Mouse (Mus musculus) neural tube, embryonic 11.5 days (tissue): ENCODE data around the gene Taok1. TPM values are rescaled to one million over a fixed set of nuclear protein-coding genes. Genes with fewer than 3 reads are reported as not detected.

Experiments
- ATAC-seq: fragments of 200-750 bp; cut with Nextera tagmentation; 2 replicates; pipeline ENCODE4 v1.8.0; 2017; ENCODE audit warnings: moderate number of reproducible peaks, mild to moderate bottlenecking, moderate TSS enrichment, moderate library complexity; ENCODE audit not compliant: insufficient read depth, low FRiP score, low TSS enrichment
- DNase-seq: peaks from one replicate; pipeline ENCODE4 v3.0.0-alpha.2; 2015; ENCODE audit warnings: low spot score
- H3K27ac ChIP-seq: fragments of 300-500 bp; sonication (generic); 2 replicates; pipeline ENCODE4 v1.5.1; 2014; ENCODE audit warnings: low read depth, mild to moderate bottlenecking, low read length
- H3K27me3 ChIP-seq: fragments of 300-500 bp; sonication (generic); 2 replicates; pipeline ENCODE4 v1.6.1; 2014; ENCODE audit warnings: mild to moderate bottlenecking, low read length, mixed read lengths; ENCODE audit not compliant: control insufficient read depth, insufficient read depth
- H3K36me3 ChIP-seq: fragments of 300-500 bp; sonication (generic); 2 replicates; pipeline ENCODE4 v1.6.1; 2014; ENCODE audit warnings: mild to moderate bottlenecking, low read length, moderate library complexity, mixed read lengths; ENCODE audit not compliant: control insufficient read depth, insufficient read depth
- H3K4me1 ChIP-seq: fragments of 300-500 bp; sonication (generic); 2 replicates; pipeline ENCODE4 v1.6.1; 2014; ENCODE audit warnings: low read length, mixed read lengths; ENCODE audit not compliant: control insufficient read depth, insufficient read depth
- H3K4me2 ChIP-seq: fragments of 300-500 bp; sonication (generic); 2 replicates; pipeline ENCODE4 v1.6.1; 2014; ENCODE audit warnings: low read depth, mild to moderate bottlenecking, moderate library complexity
- H3K4me3 ChIP-seq: fragments of 300-500 bp; sonication (generic); 2 replicates; pipeline ENCODE4 v1.5.1; 2014; ENCODE audit warnings: low read depth, low read length
- H3K9ac ChIP-seq: fragments of 300-500 bp; sonication (generic); 2 replicates; pipeline ENCODE4 v1.6.1; 2014; ENCODE audit warnings: mild to moderate bottlenecking, low read length
- H3K9me3 ChIP-seq: fragments of 300-500 bp; sonication (generic); 2 replicates; pipeline ENCODE4 v1.6.1; 2016; ENCODE audit warnings: low read length; ENCODE audit not compliant: control insufficient read depth
- WGBS: fragments of 180-500 bp; shearing (Covaris S2); extraction: QIAGEN DNeasy Blood & Tissue Kit; methylation state at CpG from one replicate; pipeline ENCODE4 v1.1.7; 2014; 5-methylcytosine and 5-hydroxymethylcytosine counted together
- polyA plus RNA-seq: library from polyadenylated mRNA; unstranded; fragments of >200 nt; fragmentation: Nextera tagmentation; extraction: Ambion mirVana; gene quantifications from 2 replicates; pipeline ENCODE4 v1.2.1, GENCODE M21; 2014

The Taok1 gene
- polyA plus RNA-seq, 1 experiment from 2014 or later: 18.4 TPM

DNA sequence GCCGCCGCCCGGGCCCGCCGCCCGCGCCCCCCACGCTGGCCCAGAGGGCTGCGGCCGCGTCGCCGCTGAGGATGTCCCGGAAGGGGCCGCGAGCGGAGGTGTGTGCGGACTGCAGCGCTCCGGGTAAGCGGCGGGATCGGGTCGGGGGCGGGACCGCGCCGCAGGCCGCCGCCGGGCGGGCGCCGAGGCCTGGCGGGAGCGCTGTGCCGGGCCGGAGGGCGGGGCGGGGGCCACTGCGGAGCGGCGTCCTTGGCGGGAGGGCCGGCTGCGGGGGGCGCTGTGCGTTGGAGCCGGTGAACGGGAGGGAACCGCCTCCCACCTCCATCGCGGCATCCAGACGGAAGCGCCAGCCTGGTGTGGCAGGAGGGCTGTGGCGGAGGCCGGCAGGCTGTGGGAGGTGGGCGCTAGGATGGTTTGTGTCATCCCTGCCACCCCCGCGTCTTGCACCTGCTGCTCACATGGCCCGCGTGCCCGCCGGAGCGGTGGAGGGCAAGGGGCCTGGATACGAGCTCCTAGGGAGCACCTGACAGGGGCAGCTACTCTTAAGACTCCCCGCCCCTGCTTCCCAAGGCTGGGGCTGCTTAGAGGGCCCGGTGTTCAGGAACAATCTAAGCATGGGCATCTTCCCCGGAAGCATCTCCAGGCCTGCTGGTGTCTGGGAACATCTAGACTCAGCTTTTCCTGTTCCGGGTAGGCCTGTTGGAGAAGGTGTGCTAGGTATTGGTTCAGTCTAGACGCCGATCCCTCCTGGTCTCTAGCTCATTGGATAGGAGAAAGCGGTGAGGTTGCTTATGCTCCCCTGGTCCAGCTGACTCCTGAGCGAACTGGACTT, 113.9 kb downstream of the Taok1 start, which contains the start of gene Git1:
TSS of gene Git1 (plus strand) at position 51 of the 832 bp plus-strand sequence.
- Histone ChIP-seq H3K9me3 (no peaks in the 10 kb centered on the region), H3K4me3 (peak within 1 kb of the TSS; percentile 94), H3K9ac (peak within 1 kb of the TSS; percentile 93), H3K36me3 (no peaks in the 10 kb centered on the region), H3K27ac (peak within 1 kb of the TSS; percentile 89), H3K4me2 (peak within 1 kb of the TSS; percentile 88), H3K27me3 (no peaks in the 10 kb centered on the region), H3K4me1 (peaks cover 47% of the 10 kb centered on the region)
- ATAC-seq: no peak
- WGBS: 2% methylated on average over 45 of the region's 74 CpGs
- peak; percentile 55 for DNase-seq

DNA sequence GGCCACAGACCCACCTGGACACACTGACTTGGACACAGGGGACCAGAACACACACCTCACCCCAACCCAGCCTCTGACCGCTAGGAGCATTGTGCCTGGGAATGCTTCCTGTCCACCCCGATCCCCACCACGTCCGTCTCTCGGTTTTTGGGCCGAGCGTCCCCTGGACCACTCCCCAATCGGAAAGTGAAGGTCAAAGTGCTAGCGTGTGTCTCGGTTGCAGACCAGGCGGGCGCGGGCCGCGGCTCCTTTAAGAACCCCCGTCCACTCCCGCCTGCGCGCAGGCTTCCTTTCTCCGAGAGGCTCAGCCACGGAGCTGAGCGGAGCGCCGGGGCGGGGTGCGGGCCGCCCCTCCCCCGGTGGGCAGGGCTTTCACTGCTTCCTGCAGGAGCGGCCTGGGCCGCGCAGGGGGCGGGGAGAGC, 114.7 kb downstream of the Taok1 start:
- Histone ChIP-seq H3K4me2 (peak overlapping the region; percentile 88), H3K27ac (peak overlapping the region; percentile 85), H3K4me3 (peak overlapping the region; percentile 94), H3K9me3 (no peaks in the 10 kb centered on the region), H3K36me3 (no peaks in the 10 kb centered on the region), H3K4me1 (peaks cover 55% of the 10 kb centered on the region), H3K27me3 (no peaks in the 10 kb centered on the region), H3K9ac (peak overlapping the region; percentile 93)
- WGBS: under 1% methylated on average over 28 of the region's 32 CpGs
- peak; percentile 74 for ATAC-seq
- DNase-seq: peak; percentile 94

DNA sequence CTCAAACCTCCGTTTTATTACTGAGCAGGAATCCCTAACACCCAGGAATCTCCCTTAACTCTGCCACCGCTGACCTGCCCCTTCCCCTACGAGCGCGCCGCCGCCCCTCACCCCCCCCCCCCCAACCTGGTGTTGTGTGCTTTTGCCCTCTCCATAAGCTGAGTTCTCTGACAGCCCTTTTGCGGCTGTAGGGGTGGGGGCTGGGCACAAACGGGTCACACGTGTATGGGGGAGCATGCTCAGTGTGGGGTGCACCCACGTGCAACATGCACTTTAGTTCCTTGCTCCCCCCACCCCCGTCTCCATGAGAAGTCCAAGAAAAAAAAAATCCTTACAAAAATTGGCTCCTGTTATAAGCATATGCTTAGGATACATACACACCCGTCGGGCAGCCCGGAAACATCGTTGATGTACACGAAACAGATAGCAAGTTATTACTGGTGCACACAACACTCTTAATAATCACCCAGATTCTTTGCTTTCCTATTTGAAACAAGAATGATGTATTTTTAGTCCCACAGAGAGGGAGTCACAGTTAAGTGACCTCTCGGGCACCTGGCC, 115.2 kb downstream of the Taok1 start:
- Histone ChIP-seq H3K4me1 (peaks cover 55% of the 10 kb centered on the region), H3K4me3 (peak overlapping the region; percentile 94), H3K27me3 (no peaks in the 10 kb centered on the region), H3K9ac (peak overlapping the region; percentile 93), H3K4me2 (peak overlapping the region; percentile 88), H3K9me3 (no peaks in the 10 kb centered on the region), H3K27ac (peak overlapping the region; percentile 89), H3K36me3 (no peaks in the 10 kb centered on the region)
- ATAC-seq: no peak
- WGBS: under 1% methylated on average over 14 of the region's 18 CpGs
- DNase-seq: peak; percentile 36

DNA sequence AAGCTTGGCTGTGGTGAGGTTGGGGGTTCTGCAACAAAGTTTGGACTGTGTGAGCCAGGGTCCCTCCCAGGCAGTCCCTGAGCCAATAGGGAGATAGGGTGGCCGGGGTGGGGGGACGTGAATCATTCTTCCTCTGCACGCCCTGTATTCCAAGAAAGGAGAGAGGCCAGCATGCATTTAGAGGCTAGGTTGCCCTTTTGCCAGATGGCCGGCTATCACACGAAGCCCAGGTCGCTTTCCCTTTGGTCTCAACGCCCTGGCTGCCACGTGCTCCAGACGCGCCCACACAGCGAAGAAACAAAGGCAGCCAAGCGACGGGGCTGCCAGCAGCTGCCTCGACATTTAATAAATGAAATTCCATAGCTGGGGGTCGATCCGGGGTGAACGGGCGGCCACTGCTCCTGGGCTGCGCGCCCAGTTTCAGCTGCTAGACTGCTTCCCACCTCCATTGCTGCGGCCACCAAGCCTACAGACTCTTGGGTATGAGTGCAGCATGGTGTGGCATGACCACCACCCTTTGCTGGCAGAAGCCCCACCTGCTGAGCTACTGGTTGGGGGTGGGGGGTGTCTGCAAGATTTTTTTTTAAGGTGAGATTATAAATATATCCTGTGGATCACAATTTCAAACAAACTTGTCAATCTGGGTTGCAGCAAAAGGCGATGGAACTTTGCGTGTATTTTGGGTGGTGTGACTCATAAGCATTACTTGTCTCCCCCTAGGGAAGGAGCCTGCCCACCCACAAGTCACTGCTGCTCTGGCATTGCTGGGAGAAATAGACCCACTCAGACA, 115.9 kb downstream of the Taok1 start:
- Histone ChIP-seq H3K9ac (peak overlapping the region; percentile 93), H3K4me2 (peak overlapping the region; percentile 88), H3K9me3 (no peaks in the 10 kb centered on the region), H3K27me3 (no peaks in the 10 kb centered on the region), H3K4me3 (peak overlapping the region; percentile 94), H3K4me1 (peaks cover 56% of the 10 kb centered on the region), H3K27ac (peak overlapping the region; percentile 89), H3K36me3 (no peaks in the 10 kb centered on the region)
- ATAC-seq (peak; percentile 53), DNase-seq (peak; percentile 86)
- under 1% methylated on average over 23 of the region's 23 CpGs for WGBS

DNA sequence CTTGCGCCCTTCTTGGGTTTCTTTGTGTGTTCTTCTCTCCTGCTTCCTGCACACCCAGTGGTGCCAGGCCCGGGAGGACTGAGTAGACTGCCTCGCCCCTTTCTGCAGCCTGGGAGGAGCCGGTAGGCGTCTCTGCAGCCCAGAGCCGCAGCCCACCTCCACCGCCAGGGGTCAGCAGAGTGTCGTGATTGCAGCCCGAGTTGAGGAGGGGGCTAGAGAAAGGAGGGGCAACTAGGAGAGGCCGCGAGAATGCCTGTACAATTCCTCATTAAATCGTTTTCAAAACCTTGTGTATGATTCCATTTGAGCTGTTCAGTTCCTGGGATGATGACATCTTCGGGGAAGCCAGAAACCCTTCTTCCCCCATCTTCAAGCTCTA, 116.5 kb downstream of the Taok1 start:
- WGBS: under 1% methylated on average over 13 of the region's 13 CpGs
- peak overlapping the region; percentile 89 for H3K27ac ChIP-seq
- H3K36me3 ChIP-seq: no peaks in the 10 kb centered on the region
- no peaks in the 10 kb centered on the region for H3K9me3 ChIP-seq
- H3K9ac ChIP-seq: peak overlapping the region; percentile 93
- peaks cover 62% of the 10 kb centered on the region for H3K4me1 ChIP-seq
- H3K27me3 ChIP-seq: no peaks in the 10 kb centered on the region
- peak overlapping the region; percentile 88 for H3K4me2 ChIP-seq
- ATAC-seq: peak; percentile 59
- H3K4me3 ChIP-seq: peak overlapping the region; percentile 94
- DNase-seq: peak; percentile 97

DNA sequence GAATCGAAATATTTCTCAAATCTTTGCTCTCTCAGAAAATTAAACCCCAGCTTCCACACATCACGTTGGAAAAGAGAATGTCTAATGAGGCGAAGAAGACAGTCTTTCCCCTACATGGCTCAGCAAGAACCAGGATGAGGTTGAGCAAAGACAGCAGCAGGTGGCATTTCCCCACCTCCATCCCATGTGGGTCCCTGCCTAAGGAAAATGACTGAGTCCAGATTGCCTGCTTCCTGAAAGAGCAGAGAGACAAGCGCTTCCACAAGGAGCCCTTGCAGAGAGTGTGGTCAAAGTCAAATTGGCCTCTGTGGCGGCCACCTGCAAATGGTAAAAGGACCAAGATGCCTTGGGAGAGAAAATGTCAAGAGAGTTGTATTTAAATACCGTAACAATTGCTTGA, 117.2 kb downstream of the Taok1 start:
- Histone ChIP-seq H3K4me2 (peak overlapping the region; percentile 71; the same call in 1 of the 2 replicates), H3K36me3 (no peaks in the 10 kb centered on the region), H3K27ac (no peak overlapping the region), H3K9me3 (no peaks in the 10 kb centered on the region), H3K9ac (no peak overlapping the region), H3K4me3 (peak overlapping the region; percentile 94), H3K27me3 (no peaks in the 10 kb centered on the region), H3K4me1 (peaks cover 68% of the 10 kb centered on the region)
- no peak for ATAC-seq
- 74% methylated on average over 6 of the region's 6 CpGs for WGBS
- no peak for DNase-seq

DNA sequence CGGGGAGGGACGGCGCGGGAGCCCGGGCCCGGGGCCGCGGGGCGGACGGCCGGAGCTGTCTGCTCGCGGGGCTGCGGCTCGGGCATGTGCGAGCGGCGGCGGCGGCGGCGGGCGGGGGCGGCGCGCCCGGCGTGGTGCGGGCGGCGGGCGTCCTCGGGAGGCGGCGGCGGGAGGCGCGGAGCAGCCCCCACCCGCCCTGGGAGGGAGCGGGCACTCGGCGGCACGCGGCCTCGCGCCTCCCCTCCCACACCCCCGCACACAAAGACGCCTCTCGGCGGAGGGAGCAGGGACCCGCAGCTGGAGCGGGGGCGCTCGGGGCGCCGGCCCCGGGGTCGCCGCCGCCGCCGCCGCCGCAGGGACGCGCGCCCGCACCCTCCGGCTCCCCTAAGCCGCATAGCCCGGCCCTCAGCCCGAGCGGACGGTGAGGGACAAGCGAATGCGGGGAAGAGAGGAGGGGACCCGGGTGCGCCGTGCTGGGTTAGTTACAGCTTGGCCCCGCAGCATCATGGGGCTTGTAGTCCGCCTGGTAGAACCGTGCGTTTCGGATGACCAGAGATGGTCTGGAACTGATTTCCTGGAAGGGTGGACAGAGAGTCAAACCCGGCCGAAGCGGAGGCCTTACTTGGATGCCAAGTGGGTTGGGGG, 117.9 kb downstream of the Taok1 start, which contains the start of gene Ankrd13b:
TSS of gene Ankrd13b (minus strand) at position 88 of the 645 bp plus-strand sequence.
- peak within 1 kb of the TSS; percentile 94 for H3K4me3 ChIP-seq
- H3K9me3 ChIP-seq: no peaks in the 10 kb centered on the region
- H3K27ac ChIP-seq: peak within 1 kb of the TSS; percentile 82
- H3K9ac ChIP-seq: peak within 1 kb of the TSS; percentile 95
- no peaks in the 10 kb centered on the region for H3K36me3 ChIP-seq
- under 1% methylated on average over 46 of the region's 87 CpGs for WGBS
- peaks cover 69% of the 10 kb centered on the region for H3K4me1 ChIP-seq
- no peaks in the 10 kb centered on the region for H3K27me3 ChIP-seq
- peak within 1 kb of the TSS; percentile 71 for H3K4me2 ChIP-seq
- ATAC-seq: peak; percentile 66; the same call in 1 of the 2 replicates
- DNase-seq: peak; percentile 84
